Mouse (Mus musculus) retina, postnatal 1 day (tissue): ENCODE results near the gene P4hb.
"Not testable (repeated sequence)": the region's sequence is repeated elsewhere in the genome, so short reads cannot be mapped to it uniquely, and the experiment has no call there.

Experiments used
- DNase-seq: peaks from one replicate; pipeline ENCODE4 v3.0.0-alpha.2; 2012

Gene P4hb

DNA sequence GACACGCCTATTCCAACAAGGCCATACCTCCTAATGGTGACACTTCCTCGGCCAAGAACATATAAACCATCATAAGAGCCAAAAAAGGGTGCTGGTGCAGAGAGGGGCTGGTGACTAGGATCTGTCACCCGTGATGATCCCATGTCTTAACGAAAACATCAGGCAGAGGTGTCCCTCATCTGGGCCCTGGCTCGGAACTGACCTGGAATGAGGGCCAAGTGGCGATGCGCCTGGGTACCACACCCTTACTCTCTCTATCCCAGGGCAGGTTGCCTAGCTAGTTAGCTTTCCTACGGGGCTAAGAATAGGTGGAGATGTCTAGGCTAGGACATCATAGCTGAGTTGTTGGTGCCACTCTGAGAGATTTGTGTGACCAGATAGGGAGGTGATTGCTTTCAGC, 39.0 kb downstream of the P4hb start:
- no peak for DNase-seq

DNA sequence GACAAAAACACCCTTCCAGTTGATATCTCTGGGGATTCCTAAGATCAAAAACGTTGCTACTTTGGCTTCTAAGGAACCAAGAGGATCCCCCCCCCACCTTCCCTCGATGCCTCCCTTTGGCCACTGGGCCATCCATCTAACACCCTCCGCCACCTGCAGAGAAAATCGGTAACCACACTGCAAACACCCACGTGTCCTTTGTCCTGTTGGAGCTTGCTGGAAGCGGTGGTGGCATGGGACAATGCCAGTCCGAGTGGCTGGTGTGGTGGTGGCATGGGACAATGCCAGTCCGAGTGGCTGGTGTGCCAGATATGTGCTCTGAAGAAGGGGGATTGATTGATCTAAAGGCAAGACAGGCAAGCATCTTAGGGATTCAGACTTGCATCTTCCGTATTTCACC, 41.4 kb downstream of the P4hb start:
- no peak for DNase-seq

DNA sequence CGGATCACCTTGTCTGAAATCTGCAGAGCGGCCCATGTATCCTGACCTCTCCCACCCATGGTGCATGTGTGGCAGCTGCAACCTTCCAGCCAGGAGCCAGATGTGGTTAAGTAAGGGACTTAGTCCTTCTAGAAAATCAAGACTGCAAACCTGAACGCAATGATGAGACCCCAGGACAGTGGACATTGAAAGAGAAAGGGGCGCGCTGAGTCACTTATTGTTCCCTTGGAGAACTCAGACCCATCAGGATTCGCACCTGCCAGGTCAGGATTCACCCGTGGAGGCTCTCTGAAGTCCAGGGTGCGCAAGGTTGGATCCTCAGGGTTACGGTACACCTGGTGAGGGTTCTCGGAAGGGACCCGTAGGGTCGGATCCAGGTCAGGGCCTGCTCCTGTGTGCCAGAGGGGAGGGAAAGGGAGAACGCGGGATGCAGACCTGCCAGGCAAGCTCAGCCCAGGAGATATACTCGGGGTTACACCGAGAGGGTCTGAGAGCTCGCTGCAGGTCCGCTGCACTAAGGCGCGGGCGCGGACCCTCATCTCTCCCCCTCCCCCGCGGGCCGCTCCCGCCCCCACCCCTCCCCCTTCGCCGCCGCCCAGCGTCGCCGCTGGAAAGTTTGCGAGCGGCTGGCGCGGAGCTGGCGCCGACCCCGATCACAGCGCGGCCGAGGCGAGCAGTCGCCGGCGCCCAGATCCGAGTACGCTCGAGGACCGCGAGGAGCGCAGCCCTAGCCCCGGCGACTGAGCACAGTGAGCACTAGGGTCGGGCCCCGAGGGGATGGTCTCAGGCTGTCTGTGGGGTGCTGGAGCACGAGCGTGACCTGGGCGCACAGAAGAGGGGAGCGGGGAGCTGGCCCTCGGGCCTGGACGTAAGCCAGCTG, 42.7 kb downstream of the P4hb start, which contains the start of gene Gcgr:
Gcgr (plus strand) TSS at position 615 of the 880 bp plus-strand sequence.
- DNase-seq: peak; percentile 55

DNA sequence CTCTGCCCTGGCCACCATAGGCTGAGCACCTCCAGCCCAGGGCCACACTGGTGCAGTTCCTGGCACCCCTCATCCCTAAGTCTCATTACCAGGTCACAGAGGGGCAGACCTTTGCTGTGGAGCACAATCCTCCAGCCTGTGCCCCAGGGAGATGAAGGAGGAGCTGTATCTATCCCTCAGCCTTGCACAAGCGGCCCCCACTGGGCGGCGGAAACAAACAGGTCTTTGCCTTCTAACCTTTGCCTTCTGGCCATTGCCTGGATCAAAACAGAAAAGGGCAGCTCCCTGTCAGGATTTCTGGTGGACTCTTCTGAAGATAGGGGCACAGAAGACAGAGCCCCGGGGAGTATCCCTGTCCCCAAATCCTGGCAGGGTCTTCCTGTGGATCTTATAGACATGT, 44.1 kb downstream of the P4hb start:
- DNase-seq: no peak

DNA sequence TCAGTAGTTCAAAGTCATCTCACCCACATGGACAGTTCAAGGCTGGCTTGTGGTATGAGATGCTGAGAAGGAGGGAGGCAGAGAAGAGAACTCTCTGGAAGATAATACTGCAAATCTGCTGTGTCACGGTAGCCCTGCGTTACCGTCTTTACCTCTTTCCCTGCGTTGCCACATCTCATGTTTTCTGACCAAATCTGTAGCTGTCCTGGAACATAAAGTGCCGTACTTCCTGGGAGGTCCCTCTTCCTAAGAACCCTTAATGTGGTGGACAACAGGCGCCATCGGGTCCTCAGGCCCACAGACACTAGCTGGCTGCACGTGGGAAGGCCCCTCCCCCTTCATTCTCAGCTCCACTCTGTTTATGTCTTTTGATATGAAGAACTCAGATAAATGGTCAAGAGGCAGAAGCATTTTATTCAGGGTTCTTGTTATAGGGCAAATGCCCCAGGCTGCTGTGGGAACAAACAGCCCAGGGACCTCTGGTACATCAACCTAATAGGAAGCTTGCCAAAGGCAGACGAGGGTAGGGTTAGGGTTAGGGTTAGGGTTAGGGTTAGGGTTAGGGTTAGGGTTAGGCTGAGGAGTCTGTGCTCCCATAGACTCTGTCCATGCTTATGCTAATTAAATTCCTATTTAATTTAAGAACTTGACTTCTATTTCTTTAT, 45.2 kb downstream of the P4hb start:
- DNase-seq: no peak

DNA sequence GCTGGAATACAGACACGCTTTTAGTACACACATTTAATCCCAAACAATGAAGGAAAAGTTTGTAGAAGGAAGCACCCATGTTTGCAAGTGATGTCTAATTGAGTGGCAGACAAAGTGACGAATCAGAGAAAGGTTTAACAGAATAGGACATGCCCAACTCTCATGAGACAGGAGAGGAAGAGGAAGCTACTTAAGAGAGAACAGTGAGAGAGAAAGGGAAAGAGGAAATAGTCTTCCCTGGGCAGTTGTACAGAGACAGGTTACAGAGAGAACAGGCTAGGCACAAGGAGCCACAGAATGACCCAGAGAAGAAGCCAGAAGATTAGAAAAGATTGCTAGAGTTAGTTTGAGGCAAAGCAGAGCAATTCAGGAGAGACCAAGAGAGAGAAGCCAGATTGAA, 47.1 kb downstream of the P4hb start:
- no peak for DNase-seq

DNA sequence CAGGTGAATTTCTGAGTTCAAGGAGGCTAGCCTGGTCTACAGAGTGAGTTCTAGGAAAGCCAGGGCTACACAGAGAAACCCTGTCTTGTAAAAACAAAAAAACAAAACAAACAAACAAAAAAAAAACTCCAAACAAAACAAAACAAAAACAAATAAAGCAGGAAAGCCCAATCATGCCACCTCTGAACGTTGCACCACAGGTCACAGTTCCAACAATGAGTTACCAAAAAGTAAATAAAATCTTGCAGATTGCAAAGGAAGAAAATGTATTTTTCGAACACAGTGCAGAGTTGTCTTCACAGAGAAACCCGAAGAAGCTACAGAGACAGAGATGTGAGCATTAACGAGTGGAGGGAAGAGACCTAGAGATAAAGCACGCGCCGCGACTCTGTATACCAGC, 50.5 kb downstream of the P4hb start:
- DNase-seq: no peak

DNA sequence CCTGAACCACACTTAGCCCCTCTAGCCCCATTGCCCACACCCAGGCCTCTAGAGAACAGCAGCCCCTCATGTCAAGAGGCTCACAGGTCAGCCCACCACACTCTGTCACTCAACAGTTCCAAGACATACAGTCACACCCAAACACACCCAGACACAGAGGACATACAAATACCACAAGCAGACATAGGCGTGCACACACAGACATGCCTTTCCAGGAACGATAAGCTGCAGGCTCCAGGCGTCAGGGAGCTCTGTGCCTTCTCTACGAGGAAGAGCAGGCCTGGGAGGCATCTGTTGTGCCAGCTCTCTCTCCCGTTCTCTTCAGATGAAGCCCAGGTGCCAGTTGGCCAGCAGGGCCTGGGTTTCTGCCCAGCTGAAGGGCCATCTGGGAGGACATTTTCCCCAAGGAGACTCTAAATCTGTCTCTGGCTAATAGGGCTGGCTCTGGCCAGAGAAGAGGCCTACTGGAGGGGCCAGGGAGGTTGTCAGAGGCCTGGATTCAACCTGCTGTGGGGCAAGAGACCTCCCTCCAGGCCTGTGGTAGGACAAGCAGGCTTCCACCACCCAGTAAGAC, 52.0 kb downstream of the P4hb start:
- DNase-seq: no peak

DNA sequence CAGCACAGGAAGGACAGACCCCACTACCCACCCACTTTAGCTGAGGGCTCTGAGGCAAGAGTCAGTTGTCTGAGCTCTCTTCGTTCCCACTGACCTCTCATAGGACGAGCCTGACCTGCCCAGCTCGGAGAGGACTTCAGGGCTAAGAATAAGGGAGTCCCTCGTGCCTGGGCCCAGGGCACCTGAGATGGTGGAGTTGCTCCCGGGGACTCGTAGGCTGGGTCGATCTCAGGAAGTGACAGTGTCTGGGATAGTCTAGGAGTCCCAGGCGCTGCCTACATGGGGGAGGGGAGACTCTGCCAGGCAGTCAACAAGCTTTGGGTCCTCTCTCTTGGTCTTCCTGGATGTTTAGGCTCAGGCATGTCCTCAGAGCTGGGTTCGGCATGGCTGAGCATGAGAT, 52.6 kb downstream of the P4hb start:
- no peak for DNase-seq

DNA sequence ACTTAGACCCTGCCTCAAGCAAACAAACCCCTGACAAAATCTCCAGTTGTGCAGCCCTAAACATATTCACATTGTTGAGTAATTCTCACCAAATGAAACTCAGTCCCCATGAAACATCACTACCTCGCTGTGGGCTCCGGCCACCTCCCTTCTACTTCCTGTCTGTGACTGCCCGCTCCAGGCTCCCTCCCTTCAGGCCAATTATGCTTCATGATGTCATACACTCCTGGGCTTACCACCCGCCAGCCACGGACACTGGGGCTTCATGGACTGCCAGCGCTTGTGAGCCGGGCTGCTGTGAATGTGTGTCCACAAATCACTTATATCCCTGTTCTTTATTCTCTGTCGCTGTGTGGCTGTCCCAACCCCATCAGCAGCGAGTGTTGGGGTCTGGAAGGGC, 53.3 kb downstream of the P4hb start:
- peak; percentile 72 for DNase-seq

DNA sequence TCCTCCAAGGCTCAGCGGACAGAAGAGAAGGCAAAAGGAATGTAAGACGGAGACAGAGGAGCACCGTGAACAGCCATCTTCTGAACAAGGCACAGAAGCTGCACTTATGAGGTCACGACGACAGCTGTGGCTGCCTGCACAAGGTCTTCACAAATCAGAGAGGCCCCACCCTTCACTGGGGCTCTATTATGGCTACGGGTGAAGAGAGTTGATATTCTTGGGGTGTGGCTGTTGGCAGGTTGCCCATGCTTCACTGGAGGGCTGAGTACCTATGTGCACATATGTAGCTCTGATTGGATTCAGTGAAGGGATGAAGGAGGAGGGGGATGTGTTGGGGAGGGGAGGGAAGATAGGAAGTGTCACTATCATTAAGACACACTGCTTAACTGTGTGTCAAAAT, 54.5 kb downstream of the P4hb start:
- no peak for DNase-seq

DNA sequence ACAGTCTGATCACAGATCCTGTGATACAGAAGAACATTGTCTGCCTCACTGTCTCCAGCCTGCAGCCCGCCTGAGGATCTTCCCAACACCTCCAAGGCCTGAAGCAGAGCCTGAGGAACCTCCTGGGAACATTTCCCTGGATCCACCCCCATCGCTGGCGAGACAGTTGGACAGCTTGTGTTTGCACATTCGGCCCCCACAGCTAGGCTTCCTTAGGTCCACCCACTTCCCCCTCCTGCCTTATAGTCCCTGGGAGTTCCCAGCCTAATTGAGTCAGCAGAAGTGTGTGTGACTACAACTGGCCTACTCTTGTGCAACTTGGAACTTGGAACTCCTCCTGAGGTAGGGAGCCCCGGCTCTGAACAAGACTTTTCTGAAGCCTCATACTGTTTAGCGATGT, 55.0 kb downstream of the P4hb start:
- no peak for DNase-seq

DNA sequence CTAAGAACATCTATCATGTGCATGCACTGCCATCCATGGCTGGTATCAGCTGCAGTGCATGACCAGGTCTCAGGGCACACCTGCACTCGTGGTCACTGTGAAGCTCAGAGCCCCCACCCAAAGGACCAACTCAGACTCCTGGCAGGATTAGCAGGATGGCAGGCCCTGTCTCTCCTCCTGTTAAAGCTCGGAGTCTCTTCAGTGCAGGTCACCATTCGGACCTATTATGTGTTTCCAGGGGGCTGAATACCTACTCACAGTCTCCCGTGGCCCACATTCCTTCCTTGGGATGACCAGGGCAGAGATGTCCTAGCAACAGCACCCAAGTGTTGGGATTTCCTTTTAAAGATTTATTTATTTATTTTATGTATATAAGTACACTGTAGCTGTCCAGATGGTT, 55.9 kb downstream of the P4hb start:
- no peak for DNase-seq

DNA sequence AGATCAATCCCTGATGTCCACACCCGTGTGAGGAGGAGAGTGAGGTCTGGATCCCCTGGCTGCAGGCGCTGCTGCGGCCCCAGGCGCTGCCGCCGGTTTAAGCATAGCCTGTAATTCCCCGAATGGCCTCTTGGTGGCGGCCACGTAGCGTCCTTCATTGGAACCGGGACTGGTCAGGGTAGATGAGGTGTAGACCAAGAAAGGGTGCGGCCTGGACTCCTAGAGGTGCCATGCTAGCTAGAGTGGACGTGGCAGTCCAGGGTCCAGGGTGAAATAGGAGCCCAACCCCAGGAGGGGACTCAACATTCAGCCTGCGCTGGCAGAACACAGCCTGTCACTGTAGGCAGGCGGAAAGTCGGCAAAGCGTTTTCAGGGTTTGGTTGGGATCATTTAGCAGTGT, 57.4 kb downstream of the P4hb start:
- DNase-seq: peak; percentile 86

DNA sequence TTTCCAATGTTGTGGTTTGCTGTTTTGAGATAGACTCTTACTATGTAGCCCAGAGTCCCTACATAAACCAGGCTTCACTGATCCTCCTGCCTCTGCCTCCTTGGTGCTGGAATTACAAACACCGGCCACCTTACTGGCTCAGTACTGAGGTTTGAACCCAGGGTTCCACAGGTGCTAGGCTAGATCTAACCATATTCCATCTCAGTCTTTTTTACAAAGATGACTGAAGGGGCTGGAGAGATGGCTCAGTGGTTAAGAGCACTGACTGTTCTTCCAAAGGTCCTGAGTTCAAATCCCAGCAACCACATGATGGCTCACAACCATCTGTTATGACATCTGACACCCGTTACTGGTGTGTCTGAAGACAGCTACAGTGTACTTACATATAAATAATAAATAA, 58.8 kb downstream of the P4hb start:
- not testable (repeated sequence) for DNase-seq

DNA sequence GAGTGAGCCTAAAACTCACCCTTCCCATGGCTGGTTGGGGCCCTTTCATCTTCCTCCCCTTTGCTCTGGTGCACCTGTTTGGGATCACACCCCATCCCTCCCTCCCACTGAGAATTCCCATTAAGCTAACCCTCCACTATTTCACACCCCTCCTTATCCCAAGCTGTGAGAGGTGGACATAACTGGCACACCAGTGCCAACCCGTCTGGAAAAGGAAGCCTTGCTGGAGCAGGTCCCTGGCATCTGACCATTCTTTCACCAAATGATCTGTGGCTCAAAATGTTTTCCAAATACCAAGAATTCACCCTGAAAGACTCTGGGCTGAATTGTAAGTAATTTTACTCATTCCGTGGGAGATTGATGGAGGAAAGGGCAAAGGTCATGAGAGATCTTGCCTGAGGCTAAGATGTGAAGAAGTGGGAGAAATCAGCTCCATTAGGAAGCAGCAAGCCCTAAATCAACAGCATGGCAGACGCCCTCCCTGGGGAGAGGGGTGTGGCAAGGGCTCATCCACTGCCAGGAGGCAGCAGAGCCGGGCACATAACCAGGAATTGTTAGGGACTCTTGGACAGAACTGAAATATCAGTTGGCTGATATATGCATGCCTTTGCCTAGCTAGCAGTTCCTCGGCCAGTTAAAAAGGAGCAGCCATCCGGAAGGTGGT, 60.1 kb downstream of the P4hb start:
- DNase-seq: no peak

DNA sequence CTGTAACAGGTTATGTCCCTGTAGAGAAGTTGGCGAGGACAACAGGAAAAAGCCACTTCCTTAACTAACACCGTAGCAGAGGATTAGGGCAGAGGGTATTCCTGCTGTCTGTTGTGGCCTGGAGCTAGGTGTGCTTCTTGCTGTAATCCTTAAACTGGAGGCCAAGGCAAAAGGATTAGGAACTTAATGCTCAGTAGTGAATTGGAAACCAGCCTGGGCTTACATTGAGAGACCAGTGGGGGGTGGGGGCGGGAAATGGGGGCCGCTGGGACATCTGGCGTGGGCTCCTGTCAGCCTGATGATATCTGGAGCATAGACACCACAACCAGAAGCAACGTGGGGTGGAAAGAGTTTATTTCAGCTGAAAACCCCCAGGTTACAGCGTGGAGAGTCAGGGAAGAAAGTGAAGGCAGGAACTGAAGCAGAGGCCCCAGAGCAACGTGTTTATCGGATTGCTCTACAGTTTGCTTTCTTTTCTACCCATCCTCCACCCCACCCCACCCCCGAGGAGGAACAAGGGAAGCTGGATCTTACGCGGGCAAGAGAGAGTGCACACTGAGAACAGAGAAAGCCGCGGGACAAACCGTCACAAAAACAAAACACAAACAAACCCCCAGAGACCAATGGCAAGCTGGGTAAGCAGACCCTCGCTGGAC, 62.5 kb downstream of the P4hb start:
- peak; percentile 73 for DNase-seq
